Mouse (Mus musculus) stomach, postnatal 0 days (tissue): ENCODE measurements at regions not wholly inside any gene's neighbourhood (a gene's known extent, or its start where the extent isn't known, plus 50 kb on each side); places are given as distances from the start of the nearest gene placed in this dataset.

Experiments used
- CTCF ChIP-seq: IDR thresholded peaks from 2 replicates; pipeline ENCODE4 v1.5.1; 2016; ENCODE audit warnings: antibody characterized with exemption, low read depth, mild to moderate bottlenecking, moderate library complexity
- EP300 ChIP-seq: optimal IDR thresholded peaks from 2 replicates; pipeline ENCODE3; 2016; ENCODE audit warnings: antibody characterized with exemption

DNA sequence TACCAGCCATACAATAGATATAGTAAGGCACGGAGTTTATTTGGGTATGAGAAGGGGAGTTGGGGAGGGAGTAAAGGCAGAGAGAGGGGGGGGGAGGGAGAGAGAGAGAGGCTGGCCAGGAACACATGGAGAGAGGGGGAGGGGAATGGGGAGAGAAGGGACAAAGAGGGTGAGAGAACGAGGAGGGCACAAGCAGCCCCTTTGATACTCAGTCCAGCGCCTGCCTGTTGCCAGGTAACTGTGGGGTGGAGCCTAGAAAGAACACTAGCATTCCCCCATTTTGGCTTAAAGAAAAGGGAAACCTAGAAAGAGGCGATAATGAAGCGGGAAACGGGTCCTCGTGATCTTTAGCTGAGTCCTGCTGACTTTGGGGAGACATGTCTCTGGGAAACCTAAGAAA is 110.6 kb upstream of the Spred2 start:
- TF ChIP-seq EP300 (no peak), CTCF (no peak)
